Mouse (Mus musculus): ENCODE data around the gene Pygm.

DNA sequence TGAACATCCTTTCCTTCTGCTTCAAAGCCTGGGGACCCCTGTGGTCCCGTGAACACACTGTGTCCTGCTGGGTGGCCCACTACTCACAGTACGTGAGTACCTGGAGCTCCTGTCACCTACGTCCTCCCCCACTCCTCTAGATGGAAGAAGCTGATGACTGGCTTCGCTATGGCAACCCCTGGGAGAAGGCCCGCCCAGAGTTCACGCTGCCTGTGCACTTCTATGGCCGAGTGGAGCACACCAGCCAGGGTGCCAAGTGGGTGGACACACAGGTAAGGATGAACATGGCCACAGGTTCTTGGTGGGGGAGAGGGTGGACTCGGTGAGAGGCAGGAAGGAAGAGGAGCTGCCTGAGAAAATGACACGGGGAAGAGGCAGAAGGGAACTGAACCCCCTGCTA is 2.0 kb downstream of the Pygm start:
- TF ChIP-seq POLR2A (IDR thresholded peaks at IDR 0.05; ENCODE audit: insufficient read depth, low read depth, low read length) = no peak
- TF ChIP-seq CTCF (IDR thresholded peaks at IDR 0.05; ENCODE audit: insufficient read depth, low read depth, low read length) = no peak

Measured in olfactory bulb, adult 2 months (tissue).